Mouse (Mus musculus): ENCODE results near the gene Gramd1b. TPM values are rescaled to one million over a fixed set of nuclear protein-coding genes. Genes with fewer than 3 reads are reported as not detected.

The Gramd1b gene
- polyA plus RNA-seq, 1 experiment = not detected

- no peak for TF ChIP-seq GATA1 (IDR thresholded peaks at IDR 0.05; ENCODE audit: low read length)
These were observed 194.5 kb downstream of the Gramd1b start for GRCm38 (mm10) chr9:40336701-40337100.

GRCm38 (mm10) chr9:40334617-40335016, 196.6 kb downstream of the Gramd1b start:
- TF ChIP-seq GATA1 (IDR thresholded peaks at IDR 0.05; ENCODE audit: low read length) = no peak

GRCm38 (mm10) chr9:40333649-40334396, 197.4 kb downstream of the Gramd1b start:
- no peak for TF ChIP-seq GATA1 (IDR thresholded peaks at IDR 0.05; ENCODE audit: low read length)

- no peak for TF ChIP-seq GATA1 (IDR thresholded peaks at IDR 0.05; ENCODE audit: low read length)
These were observed 198.2 kb downstream of the Gramd1b start for GRCm38 (mm10) chr9:40332731-40333648.

GRCm38 (mm10) chr9:40332326-40332725, 198.9 kb downstream of the Gramd1b start:
- no peak for TF ChIP-seq GATA1 (IDR thresholded peaks at IDR 0.05; ENCODE audit: low read length)

- no peak for TF ChIP-seq GATA1 (IDR thresholded peaks at IDR 0.05; ENCODE audit: low read length)
These were observed 199.5 kb downstream of the Gramd1b start for GRCm38 (mm10) chr9:40331411-40332286.

GRCm38 (mm10) chr9:40330609-40331382, 200.4 kb downstream of the Gramd1b start:
- TF ChIP-seq GATA1 (IDR thresholded peaks at IDR 0.05; ENCODE audit: low read length) = no peak

GRCm38 (mm10) chr9:40326260-40326915, 204.8 kb downstream of the Gramd1b start:
- no peak for TF ChIP-seq GATA1 (IDR thresholded peaks at IDR 0.05; ENCODE audit: low read length)

- no peak for TF ChIP-seq GATA1 (IDR thresholded peaks at IDR 0.05; ENCODE audit: low read length)
These were observed 206.4 kb downstream of the Gramd1b start for GRCm38 (mm10) chr9:40324826-40325225.

- no peak for TF ChIP-seq GATA1 (IDR thresholded peaks at IDR 0.05; ENCODE audit: low read length)
These were observed 206.9 kb downstream of the Gramd1b start for GRCm38 (mm10) chr9:40324232-40324792.

GRCm38 (mm10) chr9:40323773-40324172, 207.4 kb downstream of the Gramd1b start:
- no peak for TF ChIP-seq GATA1 (IDR thresholded peaks at IDR 0.05; ENCODE audit: low read length)

GRCm38 (mm10) chr9:40323171-40323570, 208.0 kb downstream of the Gramd1b start:
- no peak for TF ChIP-seq GATA1 (IDR thresholded peaks at IDR 0.05; ENCODE audit: low read length)

- TF ChIP-seq GATA1 (IDR thresholded peaks at IDR 0.05; ENCODE audit: low read length) = no peak
These were observed 208.8 kb downstream of the Gramd1b start for GRCm38 (mm10) chr9:40322372-40322771.

- no peak for TF ChIP-seq GATA1 (IDR thresholded peaks at IDR 0.05; ENCODE audit: low read length)
These were observed 209.5 kb downstream of the Gramd1b start for GRCm38 (mm10) chr9:40321668-40322003.

All from G1E-ER4 (cell line).